Mouse (Mus musculus) forebrain, embryonic 12.5 days (tissue): ENCODE measurements around the gene Rdx. TPM values are rescaled to one million over a fixed set of nuclear protein-coding genes. Genes with fewer than 3 reads are reported as not detected.

Source experiments
- ATAC-seq: fragments of 200-750 bp; cut with Nextera tagmentation; 2 replicates; pipeline ENCODE4 v1.8.0; 2017; ENCODE audit warnings: moderate TSS enrichment; ENCODE audit not compliant: low FRiP score
- H3K27ac ChIP-seq: fragments of 300-500 bp; sonication (generic); 2 replicates; pipeline ENCODE4 v1.5.1; 2016; ENCODE audit warnings: mild to moderate bottlenecking
- H3K27me3 ChIP-seq: fragments of 300-500 bp; sonication (generic); 2 replicates; pipeline ENCODE4 v1.6.1; 2016; ENCODE audit warnings: mild to moderate bottlenecking
- H3K36me3 ChIP-seq: fragments of 300-500 bp; sonication (generic); replicated peaks from 2 replicates; pipeline ENCODE4 v1.6.1; 2016; ENCODE audit warnings: mild to moderate bottlenecking
- H3K4me1 ChIP-seq: fragments of 300-500 bp; sonication (generic); 2 replicates; pipeline ENCODE4 v1.6.1; 2016
- H3K4me2 ChIP-seq: fragments of 300-500 bp; sonication (generic); 2 replicates; pipeline ENCODE4 v1.6.1; 2016; ENCODE audit warnings: mild to moderate bottlenecking, moderate library complexity
- H3K4me3 ChIP-seq: fragments of 300-500 bp; sonication (generic); replicated peaks from 2 replicates; pipeline ENCODE4 v1.5.1; 2016; ENCODE audit warnings: mild to moderate bottlenecking
- H3K9ac ChIP-seq: fragments of 300-500 bp; sonication (generic); 2 replicates; pipeline ENCODE4 v1.6.1; 2016; ENCODE audit warnings: mild to moderate bottlenecking
- H3K9me3 ChIP-seq: fragments of 300-500 bp; sonication (generic); 2 replicates; pipeline ENCODE4 v1.6.1; 2016
- WGBS: fragments of 180-500 bp; shearing (Covaris S2); methylation state at CpG from one replicate; pipeline ENCODE4 v1.1.7; 2016; 5-methylcytosine and 5-hydroxymethylcytosine counted together
- polyA plus RNA-seq: library from polyadenylated mRNA; unstranded; fragments of >200 nt; fragmentation: Nextera tagmentation; extraction: Ambion mirVana; gene quantifications from 2 replicates; pipeline ENCODE4 v1.2.1, GENCODE M21; 2016

The Rdx gene
- polyA plus RNA-seq: 160 and 169 TPM in 2 replicates

GRCm38 (mm10) chr9:52047129-52047820, at the start of gene Rdx:
Gene Rdx, plus strand, starts transcription at chr9:52047173.
- Histone ChIP-seq H3K4me1 (peaks cover 31% of the 10 kb centered on the region), H3K27me3 (no peaks in the 10 kb centered on the region), H3K9ac (peak within 1 kb of the TSS; percentile 97), H3K9me3 (no peaks in the 10 kb centered on the region), H3K4me2 (peak within 1 kb of the TSS; percentile 65), H3K27ac (peak within 1 kb of the TSS; percentile 99), H3K4me3 (peak within 1 kb of the TSS; percentile 95), H3K36me3 (no peaks in the 10 kb centered on the region)
- 1% methylated on average over 17 of the region's 17 CpGs for WGBS
- peak; percentile 9; the same call in 1 of the 2 replicates for ATAC-seq

- no peaks in the 10 kb centered on the region for H3K9me3 ChIP-seq
- H3K4me1 ChIP-seq: no peaks in the 10 kb centered on the region
- no peak overlapping the region for H3K27ac ChIP-seq
- no peak overlapping the region for H3K4me2 ChIP-seq
- WGBS: 90% methylated on average over 4 of the region's 4 CpGs
- ATAC-seq: no peak
- no peaks in the 10 kb centered on the region for H3K36me3 ChIP-seq
- H3K9ac ChIP-seq: no peak overlapping the region
- H3K4me3 ChIP-seq: no peak overlapping the region
- H3K27me3 ChIP-seq: no peaks in the 10 kb centered on the region
Measured at GRCm38 (mm10) chr9:52003501-52003900, 43.5 kb upstream of the Rdx start.

- no peak overlapping the region for H3K9ac ChIP-seq
- no peak overlapping the region for H3K27ac ChIP-seq
- WGBS: 43% methylated on average over 2 of the region's 2 CpGs
- H3K4me3 ChIP-seq: no peak overlapping the region
- H3K4me2 ChIP-seq: no peak overlapping the region
- no peaks in the 10 kb centered on the region for H3K4me1 ChIP-seq
- no peak for ATAC-seq
- no peaks in the 10 kb centered on the region for H3K9me3 ChIP-seq
- no peaks in the 10 kb centered on the region for H3K27me3 ChIP-seq
- H3K36me3 ChIP-seq: no peaks in the 10 kb centered on the region
Measured at GRCm38 (mm10) chr9:52007341-52007740, 39.6 kb upstream of the Rdx start.

- 93% methylated on average over 1 of the region's 1 CpGs for WGBS
- Histone ChIP-seq H3K27ac (no peak overlapping the region), H3K36me3 (no peaks in the 10 kb centered on the region), H3K9ac (no peak overlapping the region), H3K4me2 (no peak overlapping the region), H3K4me3 (no peak overlapping the region), H3K27me3 (no peaks in the 10 kb centered on the region), H3K4me1 (no peaks in the 10 kb centered on the region), H3K9me3 (no peaks in the 10 kb centered on the region)
- no peak for ATAC-seq
Measured at GRCm38 (mm10) chr9:52008511-52008910, 38.5 kb upstream of the Rdx start.

- no peak for ATAC-seq
- H3K4me2 ChIP-seq: no peak overlapping the region
- H3K9ac ChIP-seq: no peak overlapping the region
- H3K27ac ChIP-seq: no peak overlapping the region
- H3K9me3 ChIP-seq: no peaks in the 10 kb centered on the region
- H3K36me3 ChIP-seq: no peaks in the 10 kb centered on the region
- no peaks in the 10 kb centered on the region for H3K4me1 ChIP-seq
- no peaks in the 10 kb centered on the region for H3K27me3 ChIP-seq
- no peak overlapping the region for H3K4me3 ChIP-seq
- 98% methylated on average over 1 of the region's 1 CpGs for WGBS
Measured at GRCm38 (mm10) chr9:52012311-52012710, 34.7 kb upstream of the Rdx start.

- Histone ChIP-seq H3K27me3 (no peaks in the 10 kb centered on the region), H3K4me2 (no peak overlapping the region), H3K36me3 (no peaks in the 10 kb centered on the region), H3K9me3 (no peaks in the 10 kb centered on the region), H3K27ac (no peak overlapping the region), H3K9ac (no peak overlapping the region), H3K4me3 (no peak overlapping the region), H3K4me1 (no peaks in the 10 kb centered on the region)
- WGBS: 87% methylated on average over 5 of the region's 5 CpGs
- ATAC-seq: no peak
Measured at GRCm38 (mm10) chr9:52012781-52013436, 34.1 kb upstream of the Rdx start.

- Histone ChIP-seq H3K4me3 (no peak overlapping the region), H3K36me3 (no peaks in the 10 kb centered on the region), H3K9me3 (no peaks in the 10 kb centered on the region), H3K9ac (no peak overlapping the region), H3K4me2 (no peak overlapping the region), H3K27me3 (no peaks in the 10 kb centered on the region), H3K4me1 (no peaks in the 10 kb centered on the region), H3K27ac (no peak overlapping the region)
- no peak for ATAC-seq
- 75% methylated on average over 5 of the region's 5 CpGs for WGBS
Measured at GRCm38 (mm10) chr9:52013900-52014455, 33.0 kb upstream of the Rdx start.

- ATAC-seq: no peak
- H3K9ac ChIP-seq: no peak overlapping the region
- no peaks in the 10 kb centered on the region for H3K27me3 ChIP-seq
- no peak overlapping the region for H3K27ac ChIP-seq
- no peaks in the 10 kb centered on the region for H3K9me3 ChIP-seq
- no peak overlapping the region for H3K4me3 ChIP-seq
- no peaks in the 10 kb centered on the region for H3K36me3 ChIP-seq
- no peak overlapping the region for H3K4me2 ChIP-seq
- WGBS: 80% methylated on average over 3 of the region's 3 CpGs
- H3K4me1 ChIP-seq: no peaks in the 10 kb centered on the region
Measured at GRCm38 (mm10) chr9:52017091-52017490, 29.9 kb upstream of the Rdx start.

GRCm38 (mm10) chr9:52017824-52018223, 29.1 kb upstream of the Rdx start:
- H3K27ac ChIP-seq: no peak overlapping the region
- H3K36me3 ChIP-seq: no peaks in the 10 kb centered on the region
- H3K4me3 ChIP-seq: no peak overlapping the region
- H3K9ac ChIP-seq: no peak overlapping the region
- H3K9me3 ChIP-seq: no peaks in the 10 kb centered on the region
- no peak overlapping the region for H3K4me2 ChIP-seq
- 84% methylated on average over 2 of the region's 2 CpGs for WGBS
- no peaks in the 10 kb centered on the region for H3K4me1 ChIP-seq
- ATAC-seq: no peak
- no peaks in the 10 kb centered on the region for H3K27me3 ChIP-seq

- H3K4me3 ChIP-seq: no peak overlapping the region
- no peak for ATAC-seq
Measured at GRCm38 (mm10) chr9:52018505-52018904, 28.5 kb upstream of the Rdx start.

GRCm38 (mm10) chr9:52027257-52028020, 19.5 kb upstream of the Rdx start:
- no peaks in the 10 kb centered on the region for H3K9me3 ChIP-seq
- H3K9ac ChIP-seq: no peak overlapping the region
- 52% methylated on average over 5 of the region's 5 CpGs for WGBS
- no peak overlapping the region for H3K4me3 ChIP-seq
- H3K4me2 ChIP-seq: no peak overlapping the region
- H3K4me1 ChIP-seq: peaks cover 9% of the 10 kb centered on the region; the same call in 1 of the 2 replicates
- H3K36me3 ChIP-seq: no peaks in the 10 kb centered on the region
- no peak overlapping the region for H3K27ac ChIP-seq
- ATAC-seq: no peak
- no peaks in the 10 kb centered on the region for H3K27me3 ChIP-seq

More at GRCm38 (mm10) chr9:52018505-52018904, 28.5 kb upstream of the Rdx start:
- WGBS: 90% methylated on average over 1 of the region's 1 CpGs
- Histone ChIP-seq H3K9ac (no peak overlapping the region), H3K27me3 (no peaks in the 10 kb centered on the region), H3K9me3 (no peaks in the 10 kb centered on the region), H3K27ac (no peak overlapping the region), H3K36me3 (no peaks in the 10 kb centered on the region), H3K4me2 (no peak overlapping the region), H3K4me1 (no peaks in the 10 kb centered on the region)
